Mouse (Mus musculus) gastrocnemius, adult 8-10 months (tissue): ENCODE measurements around the gene Arhgdib. TPM values are rescaled to one million over a fixed set of nuclear protein-coding genes. Genes with fewer than 3 reads are reported as not detected.

Experiments used
- DNase-seq, 2 experiments: peaks; one replicate each; pipeline ENCODE4 v3.0.0; 2022; ENCODE audit warnings: low spot score in 2 of 2
- total RNA-seq, 4 experiments: library from RNA; stranded (reverse); gene quantifications; 2 replicates each; pipeline ENCODE4 v1.2.4; 2022

The Arhgdib gene
- total RNA-seq, 4 experiments from 2014 or later: 3.9 to 9.6 (median 5.3) TPM

DNA sequence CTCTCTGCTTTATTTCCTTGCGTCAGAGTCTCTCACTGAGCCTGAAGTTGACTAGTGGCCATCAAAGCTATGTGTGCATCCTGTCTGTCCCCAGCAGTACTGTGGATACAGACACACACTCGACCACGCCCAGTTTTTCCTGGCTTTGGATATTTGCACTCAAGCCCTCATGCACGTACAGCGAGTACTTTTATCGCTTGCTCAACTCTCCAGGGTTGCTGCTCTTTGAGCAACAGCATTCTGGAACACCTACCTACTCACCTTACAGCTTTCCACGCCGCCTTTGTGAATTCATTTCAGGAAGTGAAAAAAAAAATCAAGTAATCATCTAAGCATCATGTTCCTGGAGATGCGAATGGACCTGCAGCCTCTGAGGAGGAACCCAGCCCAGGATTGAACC, 11.2 kb upstream of the Arhgdib start:
- no peak for DNase-seq

DNA sequence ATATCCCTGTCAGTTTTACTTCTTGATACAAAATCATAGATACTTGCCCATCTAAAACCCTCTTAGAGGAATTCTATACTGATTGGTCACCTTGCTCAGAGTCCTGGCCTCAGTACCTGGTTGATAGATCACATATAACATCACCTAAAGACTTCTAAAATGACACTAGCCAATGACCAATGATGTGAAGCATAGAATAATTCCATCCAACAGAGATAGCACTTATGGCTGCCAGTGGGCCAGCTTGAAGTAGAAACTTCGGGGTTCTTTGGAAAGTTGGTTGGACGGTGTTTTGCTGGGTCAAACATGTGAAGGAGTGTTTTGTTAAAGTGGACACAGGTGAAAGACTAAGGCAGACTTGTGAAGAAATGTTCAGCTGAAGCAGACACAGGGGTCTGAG, 8.5 kb upstream of the Arhgdib start:
- DNase-seq: no peak

DNA sequence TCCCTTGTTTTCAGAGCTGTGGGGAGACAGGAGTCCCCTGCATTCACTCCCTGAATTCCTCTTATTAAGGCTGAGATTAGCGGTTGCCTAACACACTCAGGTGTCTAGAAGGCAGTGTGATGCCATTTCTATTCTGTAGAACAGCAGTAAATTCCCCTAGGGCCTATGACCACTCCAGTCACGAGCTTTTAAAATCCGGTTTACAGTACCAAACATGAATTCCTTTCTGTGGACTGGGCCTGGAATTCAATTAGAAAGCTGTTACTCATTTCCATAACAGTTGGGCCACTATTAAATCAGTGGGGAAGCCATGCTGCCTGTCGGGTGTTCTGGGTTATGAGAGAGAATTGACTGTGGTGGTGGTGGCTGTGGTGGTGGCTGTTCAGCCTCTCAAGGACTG, 6.0 kb upstream of the Arhgdib start:
- no peak for DNase-seq

DNA sequence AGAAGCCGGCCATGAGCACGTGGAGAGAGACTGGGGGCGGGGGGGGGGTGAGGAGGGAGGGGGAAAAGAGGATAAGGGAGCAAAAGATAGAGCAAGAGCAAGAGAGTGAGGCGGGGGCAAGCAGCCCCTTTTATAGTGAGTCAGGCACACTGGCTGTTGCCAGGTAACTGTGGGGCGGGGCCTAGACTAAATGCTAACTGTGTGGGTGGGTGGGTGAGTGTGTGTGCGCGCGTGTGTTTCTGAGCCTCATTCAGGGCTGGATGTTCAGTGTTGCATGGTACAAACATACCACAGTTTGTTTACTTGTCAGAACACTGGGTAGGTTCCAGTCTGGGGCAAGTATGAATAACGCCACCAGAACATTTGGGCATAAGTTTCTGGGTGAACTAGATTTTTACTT, 5.2 kb upstream of the Arhgdib start:
- no peak for DNase-seq

DNA sequence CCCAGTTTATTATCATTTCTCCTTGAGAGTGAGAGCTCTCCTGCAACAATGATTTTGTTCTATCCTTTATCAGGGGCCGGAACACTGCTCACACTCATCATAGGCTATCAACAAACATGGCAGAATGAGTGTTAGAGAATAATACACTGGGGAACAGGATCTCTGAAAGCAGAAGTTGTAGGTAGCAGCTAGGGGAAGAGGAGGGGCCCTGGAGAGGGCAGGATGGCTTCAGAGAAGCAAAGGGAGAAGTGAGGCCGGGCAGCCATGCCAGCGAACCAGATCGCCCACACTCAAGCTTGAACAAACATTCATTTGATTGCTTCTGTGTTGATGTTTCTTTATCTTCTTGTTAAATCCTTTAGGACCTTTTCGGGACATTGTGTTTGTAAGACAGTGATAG, 4.5 kb upstream of the Arhgdib start:
- DNase-seq: no peak

DNA sequence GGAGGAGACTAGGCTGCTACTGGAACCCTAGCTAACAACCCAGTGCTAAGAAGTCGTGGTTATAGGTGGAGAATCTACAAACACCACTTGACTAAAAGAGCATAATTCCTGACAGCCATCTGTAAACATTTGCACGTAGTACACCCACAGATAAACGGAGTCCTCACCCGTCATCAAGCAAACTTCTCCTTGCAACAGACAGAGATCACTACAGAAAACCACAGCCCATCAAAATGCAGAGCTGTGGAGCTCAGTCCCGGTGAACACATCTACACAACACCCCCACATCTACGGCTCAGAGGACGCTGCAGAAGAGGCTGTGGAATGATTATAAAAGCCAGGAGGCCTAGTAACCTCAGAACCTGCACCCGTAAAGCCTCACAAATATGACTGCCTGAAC, 2.8 kb upstream of the Arhgdib start:
- no peak for DNase-seq

DNA sequence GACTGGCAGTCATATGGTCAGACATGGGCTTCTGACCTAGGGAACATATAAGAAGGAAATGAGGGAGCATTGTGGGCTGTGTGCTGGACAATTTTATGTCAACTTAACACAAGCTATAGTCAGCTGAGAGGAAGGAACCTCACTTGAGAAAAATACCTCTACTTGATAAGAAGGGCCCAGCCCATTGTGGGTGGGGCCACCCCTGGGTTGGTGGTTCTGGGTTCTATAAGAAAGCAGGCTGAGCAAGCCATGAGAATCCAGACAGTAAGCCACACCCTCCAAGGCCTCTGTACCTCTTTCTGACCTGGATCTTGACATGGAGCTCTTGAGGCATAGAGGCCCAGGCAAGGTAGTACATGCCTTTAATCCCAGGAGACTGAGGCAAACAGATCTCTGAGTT, 1.7 kb upstream of the Arhgdib start:
- no peak for DNase-seq

DNA sequence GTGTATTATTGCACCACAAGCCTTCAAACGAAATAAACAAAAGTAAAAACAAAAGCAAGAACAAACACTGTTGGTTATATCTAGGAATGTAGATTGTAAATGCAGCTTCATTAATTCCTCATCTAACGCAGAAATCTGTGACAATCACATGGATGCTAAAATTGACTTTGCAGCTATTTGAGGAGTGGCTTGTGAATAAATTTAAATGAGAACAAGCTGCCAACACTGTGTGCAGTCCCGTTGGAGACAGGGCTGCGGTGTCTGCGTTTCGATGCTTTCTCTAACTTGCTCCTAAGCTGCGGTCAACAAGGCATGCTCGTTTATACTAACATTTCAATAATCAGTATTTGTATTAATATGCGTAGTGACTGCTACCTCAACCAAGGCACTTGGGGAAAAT, 581 bp upstream of the Arhgdib start:
- no peak for DNase-seq

DNA sequence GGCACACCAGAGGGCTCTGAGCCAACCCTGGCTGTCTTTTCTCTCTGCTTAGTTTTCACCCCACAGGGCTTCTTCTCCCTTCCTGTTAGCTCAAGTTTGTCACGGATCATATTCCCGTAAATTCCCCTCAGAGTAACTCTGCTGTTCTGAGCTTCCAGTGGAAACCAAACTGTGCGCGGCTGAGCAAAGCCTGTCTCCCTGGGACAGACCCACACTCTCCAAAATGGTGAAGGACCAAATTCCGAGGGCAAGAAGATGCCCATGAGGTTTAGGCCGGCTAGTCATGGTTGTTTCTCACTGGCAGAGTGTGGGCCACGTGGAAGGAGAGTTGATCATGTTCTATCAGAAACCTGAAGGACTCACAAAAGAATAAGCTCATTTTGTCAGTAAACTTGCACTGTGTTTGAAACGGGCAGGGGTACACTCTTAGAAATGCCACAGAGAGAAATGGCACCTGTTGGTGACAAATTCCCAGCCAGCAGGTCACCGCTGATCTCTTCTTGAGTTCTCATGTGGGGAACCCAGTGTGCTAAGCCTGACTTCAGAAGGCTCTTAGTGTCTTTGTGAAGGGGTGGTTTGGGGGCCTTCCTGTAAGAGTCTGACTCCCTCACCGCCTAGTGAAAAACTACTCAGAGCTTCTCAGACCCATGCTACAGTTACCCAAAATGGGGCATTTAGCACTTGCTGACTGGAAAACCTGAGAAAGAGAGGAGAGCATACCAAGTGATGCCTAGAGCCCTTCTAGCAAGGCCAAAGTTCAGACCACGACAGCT, 1.3 kb downstream of the Arhgdib start:
- DNase-seq: no peak

DNA sequence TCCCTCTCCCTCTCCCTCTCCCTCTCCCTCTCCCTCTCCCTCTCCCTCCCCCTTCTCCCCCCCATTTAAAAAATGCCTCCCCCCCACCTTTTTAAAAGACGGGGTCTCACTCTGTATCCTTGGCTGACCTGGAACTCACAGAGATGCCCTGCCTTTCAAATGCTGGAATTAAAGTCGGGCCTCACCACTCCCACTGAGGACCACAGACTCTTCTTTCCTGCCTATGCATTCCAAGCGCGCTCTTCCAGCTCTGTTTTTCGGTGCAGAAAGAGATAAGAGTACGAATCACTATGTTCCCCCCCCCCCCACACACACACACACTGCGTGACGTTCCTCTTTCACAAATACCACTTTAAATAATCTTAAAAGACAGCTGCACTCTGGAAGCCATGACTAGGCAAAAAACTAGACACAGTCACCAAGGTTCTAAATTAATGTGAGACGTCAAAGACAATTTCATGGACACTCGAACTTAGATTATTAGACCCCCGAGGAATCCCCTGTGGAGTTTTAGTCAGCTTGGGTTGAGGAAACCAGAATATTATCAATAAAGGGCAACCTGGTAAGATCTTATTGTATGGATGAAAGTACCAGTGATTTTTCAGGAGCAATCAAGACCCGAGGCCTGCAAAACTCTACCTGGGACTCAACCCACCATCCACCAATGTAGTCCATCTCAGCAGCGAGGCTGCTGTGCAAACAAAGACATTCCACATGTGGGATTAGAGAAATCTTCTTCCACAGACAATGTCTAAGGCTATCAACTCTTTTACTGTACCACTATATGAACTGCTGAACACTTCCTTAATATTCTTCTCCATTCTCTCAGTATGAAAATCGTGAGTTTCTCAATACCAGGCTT, 2.1 kb downstream of the Arhgdib start:
- DNase-seq: no peak

DNA sequence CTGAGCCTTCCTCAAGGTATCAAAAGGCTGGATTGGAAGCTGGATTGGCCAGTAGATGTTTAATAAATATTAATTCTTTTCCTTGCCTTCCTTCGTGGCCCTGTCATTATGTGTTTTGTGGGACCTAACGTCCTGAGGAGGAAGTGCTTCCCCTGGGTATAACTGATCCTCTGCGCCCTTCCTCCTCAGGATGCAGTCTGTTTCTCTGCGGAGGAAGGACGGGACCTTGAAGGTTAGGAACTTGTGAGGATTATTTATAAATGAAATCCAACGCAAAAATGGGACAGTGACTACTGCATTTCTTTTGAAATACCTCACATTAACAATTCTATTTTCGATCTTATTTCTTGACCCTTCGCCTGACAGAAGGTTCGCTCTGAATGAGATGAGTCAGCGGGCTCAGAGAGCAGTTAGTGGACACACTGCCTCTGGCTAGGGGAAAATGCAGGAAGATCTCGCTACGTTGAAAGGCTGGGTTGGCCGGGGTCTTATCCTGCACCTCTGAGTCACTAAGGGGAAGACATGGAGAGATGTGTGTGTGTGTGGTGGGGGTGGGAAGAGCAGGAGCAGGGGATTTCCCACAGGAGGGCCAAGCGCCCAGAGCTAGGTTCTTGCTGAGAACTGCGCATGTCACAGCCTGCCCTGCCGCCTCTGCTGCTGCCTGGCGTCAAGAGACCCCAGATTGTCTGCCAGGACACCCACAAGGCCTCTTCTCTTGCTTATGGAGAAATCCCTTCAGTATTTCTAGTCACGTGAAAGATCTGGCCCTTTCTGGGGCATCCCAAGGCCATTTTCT, 3.2 kb downstream of the Arhgdib start:
- no peak for DNase-seq

DNA sequence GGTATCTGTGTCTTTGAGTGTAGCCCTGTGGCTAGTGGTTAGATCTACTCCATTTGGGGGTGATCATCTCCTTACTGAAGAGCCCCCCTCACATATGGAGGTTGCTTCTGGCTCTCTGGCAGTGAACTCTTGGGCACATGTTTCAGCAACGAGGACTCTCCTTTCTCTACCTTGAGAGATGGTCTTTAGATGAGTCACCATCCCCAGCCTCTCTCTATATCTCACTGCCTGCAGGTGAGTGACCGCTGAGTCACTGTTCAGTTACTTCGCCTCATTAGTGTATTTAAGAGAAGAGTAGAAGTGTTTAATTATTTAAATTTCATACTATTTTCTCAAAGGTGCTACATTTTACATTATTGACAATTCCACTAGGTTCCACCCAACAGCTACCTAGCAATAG, 4.6 kb downstream of the Arhgdib start:
- no peak for DNase-seq

DNA sequence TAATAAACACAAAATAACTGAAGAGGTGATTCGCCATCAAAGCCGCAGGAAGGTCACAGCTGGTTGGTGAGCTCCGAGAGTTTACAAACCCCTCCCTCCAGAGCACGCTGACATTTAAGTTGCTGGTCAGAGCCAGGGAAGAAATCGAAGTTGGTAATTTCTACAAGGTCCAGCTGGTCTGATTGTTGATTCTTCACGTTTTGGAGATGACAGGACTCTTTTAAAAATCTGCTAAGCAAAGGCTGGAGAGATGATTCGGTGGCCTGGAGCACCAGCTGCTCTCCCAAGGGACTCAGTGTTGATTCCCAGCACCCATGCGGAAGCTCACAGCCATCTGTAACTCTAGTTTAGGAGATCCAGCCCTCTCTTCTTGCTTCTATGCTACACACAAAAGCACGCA, 5.3 kb downstream of the Arhgdib start:
- no peak for DNase-seq

DNA sequence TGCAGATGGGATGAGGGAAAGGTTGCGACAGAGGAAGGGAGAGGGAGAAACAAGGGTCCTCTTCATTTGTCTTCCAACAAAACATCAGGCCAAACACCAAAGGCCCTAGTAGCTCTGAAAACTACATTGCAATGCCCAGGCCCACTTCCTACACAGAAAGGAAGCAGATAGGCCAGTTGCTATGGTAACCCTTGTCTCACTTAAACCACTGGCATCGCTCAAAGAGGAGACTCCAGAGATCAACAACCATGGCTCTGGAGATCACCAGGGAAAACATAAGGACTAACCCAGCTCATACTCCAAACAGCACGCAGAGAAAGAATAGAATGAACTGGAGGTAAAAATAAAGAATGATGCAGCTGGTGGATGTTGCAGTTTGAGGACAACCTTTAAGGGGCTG, 6.5 kb downstream of the Arhgdib start:
- DNase-seq: no peak

DNA sequence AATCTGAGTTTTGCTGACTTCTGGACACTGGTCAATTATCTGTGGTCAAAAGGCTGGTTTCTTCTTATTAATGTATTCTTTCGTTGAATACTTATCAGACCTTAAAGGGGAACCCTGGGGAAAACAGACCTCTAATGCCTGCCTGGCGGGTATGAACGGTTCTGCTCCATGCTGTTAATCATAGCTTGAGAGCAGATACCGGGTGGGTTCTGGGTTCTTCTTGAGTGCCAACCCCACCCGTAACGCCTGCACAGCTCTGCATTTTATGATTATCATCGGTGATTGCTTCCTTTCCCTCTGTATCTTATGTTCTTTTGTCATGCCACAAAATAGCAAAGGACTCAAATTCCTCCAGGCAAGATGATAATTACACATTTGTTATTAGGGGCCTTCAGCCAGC, 7.6 kb downstream of the Arhgdib start:
- DNase-seq: no peak

DNA sequence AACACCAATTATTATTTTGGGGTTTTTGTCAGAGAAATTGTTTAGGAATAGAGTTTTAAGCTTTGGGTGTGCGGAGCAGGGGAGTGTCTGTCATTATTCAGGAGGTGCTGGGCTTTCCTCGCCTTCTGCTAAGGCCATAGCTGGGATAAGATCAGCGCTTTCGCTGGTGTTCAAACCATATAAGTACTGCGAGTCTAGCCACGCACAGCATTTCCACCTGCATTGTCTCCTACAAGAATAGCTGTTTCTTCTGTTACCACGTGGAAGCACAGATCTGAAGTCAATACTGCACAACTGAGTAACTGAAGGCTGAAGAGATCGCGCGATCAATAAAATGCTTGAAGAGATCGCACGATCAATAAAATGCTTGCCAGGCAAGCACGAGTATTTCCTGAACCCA, 10.5 kb downstream of the Arhgdib start:
- no peak for DNase-seq

DNA sequence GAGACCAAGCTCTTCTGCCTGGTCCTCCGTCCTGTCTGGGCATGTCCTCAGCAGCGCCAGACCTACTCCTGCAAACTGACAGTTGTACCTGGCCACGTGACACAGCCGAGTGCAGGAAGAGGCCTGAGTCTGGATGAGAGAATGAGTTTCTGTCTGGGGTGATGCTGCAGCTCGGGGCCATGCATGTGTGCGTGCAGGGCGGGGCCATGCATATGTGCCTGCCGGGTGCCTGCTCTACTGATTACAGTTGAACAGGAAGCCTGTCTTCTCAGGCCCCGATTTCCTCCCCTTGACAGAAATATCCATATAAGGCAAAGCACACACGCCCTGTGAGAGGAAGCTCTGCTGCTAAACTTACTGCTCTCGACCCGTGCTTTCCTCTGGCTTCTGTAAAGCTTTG, 11.0 kb downstream of the Arhgdib start:
- no peak for DNase-seq

DNA sequence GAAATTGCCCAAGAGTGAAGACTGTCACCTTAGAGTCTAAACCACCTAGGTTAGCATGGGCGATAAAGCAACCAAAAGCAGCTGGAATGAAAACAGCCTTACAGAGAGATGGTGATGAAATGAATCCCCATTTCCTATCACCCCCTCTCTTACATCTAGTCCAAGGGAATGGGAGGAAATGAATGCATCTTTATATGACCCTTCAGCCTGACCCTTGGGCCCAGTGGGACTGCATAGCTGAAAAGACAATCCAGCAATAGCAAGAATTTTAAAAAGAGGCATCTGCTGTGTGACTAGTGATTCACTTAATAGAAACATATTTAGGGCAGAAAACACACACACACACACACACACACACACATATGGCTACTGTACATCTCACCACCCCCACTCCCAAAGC, 14.1 kb downstream of the Arhgdib start:
- DNase-seq: no peak

DNA sequence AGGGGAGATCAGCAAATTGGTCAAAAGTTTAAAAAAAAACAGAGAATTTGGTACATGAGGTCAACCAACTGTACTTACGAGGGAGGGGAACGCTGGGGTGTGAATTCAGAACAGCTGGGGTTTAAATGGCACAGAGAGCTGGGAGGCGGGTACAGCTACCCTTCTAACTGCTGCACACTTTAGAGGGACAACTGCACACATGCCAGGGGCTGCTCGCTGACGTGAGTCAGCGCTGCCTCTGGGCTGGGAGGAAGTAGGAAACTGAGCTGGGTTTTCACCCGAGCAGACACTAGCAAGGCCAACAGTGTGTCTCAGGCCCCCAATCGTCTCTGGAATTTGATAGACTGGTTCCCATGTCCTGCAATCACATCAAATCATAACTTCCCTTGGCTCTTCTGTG, 16.6 kb downstream of the Arhgdib start:
- no peak for DNase-seq

DNA sequence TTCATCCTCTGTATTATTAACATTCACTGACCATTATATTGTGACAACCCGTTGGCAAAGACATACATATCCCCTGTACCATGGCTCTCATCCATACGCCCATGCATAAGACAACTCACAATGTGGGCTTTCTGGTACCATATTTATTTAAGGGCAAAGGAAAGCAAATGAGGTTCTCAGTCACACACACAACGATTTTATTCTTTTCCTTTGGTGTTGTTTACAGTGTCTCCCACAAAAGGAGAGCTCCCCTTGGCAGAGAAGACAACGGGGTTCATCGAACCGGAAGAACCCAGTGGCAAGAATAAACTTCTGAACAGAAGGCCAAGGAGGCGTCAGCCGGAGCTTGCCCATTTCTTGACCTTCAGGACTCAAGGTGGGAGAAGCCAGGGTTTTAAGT, 18.2 kb downstream of the Arhgdib start, which contains the start of gene Pde6h:
Gene Pde6h (plus strand): TSS at position 301 of the 400 bp plus-strand sequence.
- no peak for DNase-seq

DNA sequence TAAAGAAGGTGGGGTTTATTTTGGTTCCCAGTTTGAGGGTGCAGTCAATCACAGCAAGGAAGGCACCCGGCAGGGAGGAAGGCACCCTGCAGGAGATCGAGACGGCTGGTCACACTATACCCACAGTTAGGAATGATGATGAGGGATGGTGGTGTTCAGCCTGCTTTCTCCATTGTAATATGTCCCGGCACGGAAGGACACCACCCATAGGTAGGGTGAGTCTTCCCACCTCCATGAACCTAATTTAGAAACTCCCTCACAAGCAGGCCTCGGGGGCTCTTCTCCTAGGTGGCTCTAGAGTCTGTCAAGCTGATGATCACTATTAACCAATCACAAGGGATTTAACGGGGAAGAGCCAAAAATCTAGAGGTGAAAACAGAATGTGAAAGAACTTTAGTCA, 18.8 kb downstream of the Arhgdib start:
- no peak for DNase-seq

DNA sequence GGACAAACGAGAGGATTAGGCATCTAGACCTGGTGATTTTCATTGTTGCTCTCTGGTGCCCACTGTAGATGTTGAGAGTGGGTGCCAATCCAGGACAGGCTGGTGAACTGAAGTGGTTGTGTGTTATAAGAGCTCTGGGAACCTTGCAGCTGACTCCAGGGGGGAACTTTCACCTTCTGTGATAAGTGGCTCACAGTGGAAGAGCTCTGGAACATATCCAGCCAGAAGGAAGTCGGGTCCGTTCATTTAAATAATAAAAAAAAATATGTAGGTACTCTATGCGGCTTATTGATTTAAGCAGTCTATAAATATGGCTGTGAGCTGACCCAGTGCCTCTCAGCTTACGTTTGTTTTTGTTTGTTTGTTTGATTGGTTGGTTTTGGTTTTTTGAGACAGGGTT, 19.6 kb downstream of the Arhgdib start, which contains the start of gene Erp27:
Gene Erp27 (minus strand): TSS at position 101 of the 400 bp plus-strand sequence.
- no peak for DNase-seq
